Mouse (Mus musculus): ENCODE results near the gene Ahdc1. TPM values are rescaled to one million over a fixed set of nuclear protein-coding genes. Genes with fewer than 3 reads are reported as not detected.

Gene Ahdc1
- polyA plus RNA-seq, 1 experiment from 2014 or later = 2.4 TPM

GRCm38 (mm10) chr4:132983664-132984512 is 27.2 kb upstream of the Ahdc1 start:
- peak overlapping the region; percentile 28; the same call in 1 of the 2 replicates for H3K27ac ChIP-seq (ENCODE audit: low read depth, low read length)
- H3K4me3 ChIP-seq (ENCODE audit: low read depth, low read length) = no peak overlapping the region
- no peak overlapping the region for H3K9ac ChIP-seq (ENCODE audit: low read depth, low read length)
- no peaks in the 10 kb centered on the region for H3K4me1 ChIP-seq (replicated peaks; ENCODE audit: control insufficient read depth, insufficient read depth, low read length)
- TF ChIP-seq CTCF (IDR thresholded peaks at IDR 0.05; ENCODE audit: low read depth) = no peak
- no peak for ATAC-seq
- no peak overlapping the region for H3K4me2 ChIP-seq (replicated peaks; ENCODE audit: low read depth)
- H3K9me3 ChIP-seq (ENCODE audit: control insufficient read depth) = no peaks in the 10 kb centered on the region
- WGBS = 74% methylated on average over 7 of the region's 7 CpGs
- no peaks in the 10 kb centered on the region for H3K27me3 ChIP-seq (replicated peaks; ENCODE audit: control insufficient read depth, insufficient read depth, low read length)
- H3K36me3 ChIP-seq (ENCODE audit: control insufficient read depth, insufficient read depth) = no peaks in the 10 kb centered on the region; the same call in 1 of the 2 replicates

- no peak for TF ChIP-seq CTCF (IDR thresholded peaks at IDR 0.05; ENCODE audit: low read depth)
- no peak for ATAC-seq
- Histone ChIP-seq H3K4me3 (ENCODE audit: low read depth, low read length) (no peak overlapping the region), H3K9ac (ENCODE audit: low read depth, low read length) (no peak overlapping the region), H3K27me3 (replicated peaks; ENCODE audit: control insufficient read depth, insufficient read depth, low read length) (no peaks in the 10 kb centered on the region), H3K36me3 (ENCODE audit: control insufficient read depth, insufficient read depth) (no peaks in the 10 kb centered on the region; the same call in 1 of the 2 replicates), H3K9me3 (ENCODE audit: control insufficient read depth) (no peaks in the 10 kb centered on the region), H3K4me2 (replicated peaks; ENCODE audit: low read depth) (no peak overlapping the region), H3K4me1 (replicated peaks; ENCODE audit: control insufficient read depth, insufficient read depth, low read length) (no peaks in the 10 kb centered on the region), H3K27ac (ENCODE audit: low read depth, low read length) (no peak overlapping the region)
- 79% methylated on average over 6 of the region's 6 CpGs for WGBS
Observed at GRCm38 (mm10) chr4:132988581-132989355, 22.3 kb upstream of the Ahdc1 start.

- 64% methylated on average over 4 of the region's 4 CpGs for WGBS
- TF ChIP-seq CTCF (IDR thresholded peaks at IDR 0.05; ENCODE audit: low read depth) = no peak
- no peaks in the 10 kb centered on the region for H3K36me3 ChIP-seq (ENCODE audit: control insufficient read depth, insufficient read depth)
- H3K4me3 ChIP-seq (ENCODE audit: low read depth, low read length) = no peak overlapping the region
- H3K9ac ChIP-seq (ENCODE audit: low read depth, low read length) = no peak overlapping the region
- no peak overlapping the region for H3K4me2 ChIP-seq (replicated peaks; ENCODE audit: low read depth)
- no peaks in the 10 kb centered on the region for H3K9me3 ChIP-seq (ENCODE audit: control insufficient read depth)
- no peaks in the 10 kb centered on the region for H3K4me1 ChIP-seq (replicated peaks; ENCODE audit: control insufficient read depth, insufficient read depth, low read length)
- ATAC-seq = no peak
- H3K27me3 ChIP-seq (replicated peaks; ENCODE audit: control insufficient read depth, insufficient read depth, low read length) = no peaks in the 10 kb centered on the region
- H3K27ac ChIP-seq (ENCODE audit: low read depth, low read length) = no peak overlapping the region
Observed at GRCm38 (mm10) chr4:132993553-132993952, 17.5 kb upstream of the Ahdc1 start.

GRCm38 (mm10) chr4:132997469-132998237 is 13.4 kb upstream of the Ahdc1 start:
- peak; percentile 34 for TF ChIP-seq CTCF (IDR thresholded peaks at IDR 0.05; ENCODE audit: low read depth)
- Histone ChIP-seq H3K36me3 (ENCODE audit: control insufficient read depth, insufficient read depth) (no peaks in the 10 kb centered on the region), H3K27ac (ENCODE audit: low read depth, low read length) (no peak overlapping the region), H3K4me2 (replicated peaks; ENCODE audit: low read depth) (no peak overlapping the region), H3K9me3 (ENCODE audit: control insufficient read depth) (no peaks in the 10 kb centered on the region), H3K4me3 (ENCODE audit: low read depth, low read length) (no peak overlapping the region), H3K9ac (ENCODE audit: low read depth, low read length) (no peak overlapping the region), H3K27me3 (replicated peaks; ENCODE audit: control insufficient read depth, insufficient read depth, low read length) (no peaks in the 10 kb centered on the region), H3K4me1 (replicated peaks; ENCODE audit: control insufficient read depth, insufficient read depth, low read length) (no peaks in the 10 kb centered on the region)
- no peak for ATAC-seq
- 50% methylated on average over 14 of the region's 14 CpGs for WGBS

- no peaks in the 10 kb centered on the region for H3K4me1 ChIP-seq (replicated peaks; ENCODE audit: control insufficient read depth, insufficient read depth, low read length)
- no peak overlapping the region for H3K27ac ChIP-seq (ENCODE audit: low read depth, low read length)
- no peaks in the 10 kb centered on the region for H3K27me3 ChIP-seq (replicated peaks; ENCODE audit: control insufficient read depth, insufficient read depth, low read length)
- no peaks in the 10 kb centered on the region for H3K36me3 ChIP-seq (ENCODE audit: control insufficient read depth, insufficient read depth)
- no peak for ATAC-seq
- H3K4me2 ChIP-seq (replicated peaks; ENCODE audit: low read depth) = no peak overlapping the region
- no peak overlapping the region for H3K9ac ChIP-seq (ENCODE audit: low read depth, low read length)
- 39% methylated on average over 10 of the region's 10 CpGs for WGBS
- H3K4me3 ChIP-seq (ENCODE audit: low read depth, low read length) = no peak overlapping the region
- no peaks in the 10 kb centered on the region for H3K9me3 ChIP-seq (ENCODE audit: control insufficient read depth)
- TF ChIP-seq CTCF (IDR thresholded peaks at IDR 0.05; ENCODE audit: low read depth) = no peak
Observed at GRCm38 (mm10) chr4:133002896-133003295, 8.2 kb upstream of the Ahdc1 start.

All from intestine, postnatal 0 days (tissue).